ENCODE assay signal across 8 mouse cellular contexts in the genomic region with DNA sequence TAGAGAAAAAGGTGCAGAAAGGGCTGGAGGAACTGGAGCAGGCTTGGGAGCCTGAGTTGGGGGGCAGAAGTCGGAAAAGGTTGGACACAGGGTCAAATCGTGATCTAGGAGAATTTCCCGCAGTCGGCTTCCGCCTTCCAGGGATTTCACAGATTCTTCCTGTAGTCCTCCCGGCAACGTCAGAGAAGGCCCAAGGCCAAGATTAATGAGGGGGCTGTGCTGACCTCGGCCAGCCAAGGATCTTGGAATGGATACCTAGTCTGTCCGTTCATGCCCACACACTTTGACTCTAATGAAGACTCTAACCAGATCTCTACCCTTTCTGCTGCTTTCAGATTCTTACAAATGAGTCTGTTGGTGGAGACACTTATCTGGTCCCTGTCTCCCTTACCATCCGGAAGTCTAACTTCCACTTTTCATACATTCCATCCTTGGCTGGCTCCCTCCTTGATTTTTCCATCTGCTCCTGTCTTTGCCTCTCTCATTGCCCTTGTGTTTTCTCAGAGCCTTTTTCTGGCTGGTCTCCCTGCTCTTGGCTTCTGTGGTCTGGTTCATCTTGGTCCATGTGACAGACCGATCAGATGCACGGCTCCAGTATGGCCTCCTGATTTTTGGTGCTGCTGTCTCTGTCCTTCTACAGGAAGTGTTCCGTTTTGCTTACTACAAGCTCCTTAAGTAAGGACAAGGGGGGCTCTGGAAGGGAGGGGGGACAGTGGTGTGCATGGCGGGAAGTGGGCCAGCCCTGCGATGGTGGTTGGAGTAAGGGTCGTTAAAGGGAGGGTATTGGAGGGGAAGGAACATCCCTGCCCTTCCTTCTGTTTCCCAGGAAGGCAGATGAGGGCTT. TPM values are rescaled to one million over a fixed set of nuclear protein-coding genes. Genes with fewer than 3 reads are reported as not detected.
A peak's percentile ranks its signal among the peaks of the same experiment; 100 is the strongest.
DNase-seq lines count a peak whose midpoint lies in the region; ATAC-seq and TF ChIP-seq lines count a peak whose summit lies in the region.

No protein-coding gene starts in this region.

- peak overlapping the region; percentile 94 for H3K27ac ChIP-seq in gastrocnemius, adult 2 months
- H3K27ac ChIP-seq in hindbrain, postnatal 0 days = peak overlapping the region; percentile 80

- no peaks in the 10 kb centered on the region for H3K9me3 ChIP-seq in hindbrain, postnatal 0 days (ENCODE audit: low read length)

- DNase-seq in urinary bladder, postnatal 25 days (ENCODE audit: low spot score) = peak; percentile 54
- DNase-seq in urinary bladder, adult 2 months (ENCODE audit: low spot score) = no peak
- peak; percentile 75 for DNase-seq in cerebellum, adult 9-10 months
- peak; percentile 69 for DNase-seq in gastrocnemius, adult 2 months
- DNase-seq in hindbrain, postnatal 0 days (ENCODE audit: low spot score) = peak; percentile 67
- DNase-seq in liver = peak; percentile 38

- peak; percentile 6; the same call in 1 of the 2 replicates for ATAC-seq in hindbrain, postnatal 0 days
- ATAC-seq in megakaryocyte progenitor cell, adult 5-6 weeks (replicated peaks; ENCODE audit: poor library complexity) = no peak

- peak overlapping the region; percentile 74 for H3K4me3 ChIP-seq in gastrocnemius, adult 2 months
- peak overlapping the region; percentile 67 for H3K4me3 ChIP-seq in hindbrain, postnatal 0 days (ENCODE audit: low read length)
- H3K4me3 ChIP-seq in myocyte = peak overlapping the region; percentile 81

- intact Hi-C loops in gastrocnemius, adult 2 months (cut with DNase I) = no loop called here

- H3K27me3 ChIP-seq in hindbrain, postnatal 0 days (ENCODE audit: insufficient read depth, low read length) = no peaks in the 10 kb centered on the region
- no peaks in the 10 kb centered on the region for H3K27me3 ChIP-seq in myocyte (ENCODE audit: control insufficient read depth, insufficient read depth, insufficient read length)

- peaks cover 14% of the 10 kb centered on the region for H3K79me2 ChIP-seq in myocyte (ENCODE audit: control insufficient read depth, insufficient read depth)

- TF ChIP-seq CTCF in gastrocnemius, adult 2 months (IDR thresholded peaks at IDR 0.05) = no peak
- no peak for TF ChIP-seq CTCF in hindbrain, postnatal 0 days (IDR thresholded peaks at IDR 0.05; ENCODE audit: low read depth)

- 10% methylated on average over 16 of the region's 16 CpGs for WGBS in hindbrain, postnatal 0 days

- no peak for TF ChIP-seq POLR2A in myocyte (IDR thresholded peaks at IDR 0.05; ENCODE audit: insufficient read length, low read depth)

- H3K4me2 ChIP-seq in hindbrain, postnatal 0 days (ENCODE audit: low read depth, low read length) = peak overlapping the region; percentile 70
- H3K4me2 ChIP-seq in myocyte (ENCODE audit: low read depth) = peak overlapping the region; percentile 71

- H3K9ac ChIP-seq in hindbrain, postnatal 0 days (replicated peaks; ENCODE audit: low read length) = peak overlapping the region; percentile 64

- peaks cover 8% of the 10 kb centered on the region; the same call in 1 of the 2 replicates for H3K4me1 ChIP-seq in hindbrain, postnatal 0 days (ENCODE audit: insufficient read depth, low read length)

- 0 out of 2 replicates have a peak, but pooled peaks cover 3% of the 10 kb centered on the region for H3K36me3 ChIP-seq in hindbrain, postnatal 0 days (ENCODE audit: insufficient read depth, low read length)
- no peaks in the 10 kb centered on the region for H3K36me3 ChIP-seq in myocyte (ENCODE audit: control insufficient read depth, insufficient read depth)

- no peak overlapping the region for H3ac ChIP-seq in myocyte (ENCODE audit: control insufficient read depth, insufficient read length)

TF ChIP-seq in myocyte, 11 proteins besides CTCF, POLR2A, EP300 and RAD21:
- TF ChIP-seq E2F4 (IDR thresholded peaks at IDR 0.05; ENCODE audit: insufficient read depth) = no peak
- TF ChIP-seq CEBPB (IDR thresholded peaks at IDR 0.05; ENCODE audit: insufficient read depth, poor library complexity, severe bottlenecking) = no peak
- no peak for TF ChIP-seq USF1 (IDR thresholded peaks at IDR 0.05; ENCODE audit: low read depth)
- TF ChIP-seq MYOG (IDR thresholded peaks at IDR 0.05; ENCODE audit: control insufficient read depth in 1 of 3, insufficient read depth in 1 of 3, insufficient read length in 2 of 3, low read depth in 2 of 3) = no peak

RNA-seq across cellular contexts. Expression of a gene that starts 0.8 kb away (rescaled TPM):
- 84.0 and 96.2 TPM in 2 replicates for polyA plus RNA-seq in urinary bladder, adult 2 months (2012; rRNA removed)
- total RNA-seq in gastrocnemius, adult 2 months (2021) = 10 to 100 TPM; 41.0 to 50.3 TPM
- total RNA-seq in hindbrain, postnatal 0 days (2014; rRNA removed) = 75.9 and 99.4 TPM in 2 replicates
- 41.1 and 42.2 TPM in 2 replicates for polyA plus RNA-seq in hindbrain, postnatal 0 days (2015; fragmentation: Nextera tagmentation; extraction: Ambion mirVana)
- polyA plus RNA-seq in myocyte (2012; fragmentation: generic; extraction: Trizol) = 106 TPM
- 30.6 and 30.8 TPM in 2 replicates for total RNA-seq in megakaryocyte progenitor cell, adult 5-6 weeks (2015)
- total RNA-seq in megakaryocyte progenitor cell, adult 5-6 weeks (2017) = 34.9 and 35.1 TPM in 2 replicates

RNA-seq across cellular contexts. Expression of a gene that starts 2.7 kb away (rescaled TPM):
- 28.6 and 30.4 TPM in 2 replicates for polyA plus RNA-seq in urinary bladder, adult 2 months (2012; rRNA removed)
- 1 to 10 TPM; 1.4 to 2.1 TPM for total RNA-seq in gastrocnemius, adult 2 months (2021)
- 2.6 and 5.5 TPM in 2 replicates for total RNA-seq in hindbrain, postnatal 0 days (2014; rRNA removed)
- polyA plus RNA-seq in hindbrain, postnatal 0 days (2015; fragmentation: Nextera tagmentation; extraction: Ambion mirVana) = 21.3 and 23.3 TPM in 2 replicates
- 11.3 TPM for polyA plus RNA-seq in myocyte (2012; fragmentation: generic; extraction: Trizol)
- total RNA-seq in megakaryocyte progenitor cell, adult 5-6 weeks (2015) = 55.1 and 62.0 TPM in 2 replicates
- total RNA-seq in megakaryocyte progenitor cell, adult 5-6 weeks (2017) = 63.3 and 68.9 TPM in 2 replicates

RNA-seq across cellular contexts. Expression of a gene that starts 10.0 kb away (rescaled TPM):
- 14.7 and 17.0 TPM in 2 replicates for polyA plus RNA-seq in urinary bladder, adult 2 months (2012; rRNA removed)
- 100 to 1,000 TPM in 1 of 2 experiments, 10 to 100 TPM in 1; 81.2 to 115 TPM for total RNA-seq in gastrocnemius, adult 2 months (2021)
- 7.5 and 9.4 TPM in 2 replicates for total RNA-seq in hindbrain, postnatal 0 days (2014; rRNA removed)
- polyA plus RNA-seq in hindbrain, postnatal 0 days (2015; fragmentation: Nextera tagmentation; extraction: Ambion mirVana) = 16.7 and 17.8 TPM in 2 replicates
- 0.11 TPM for polyA plus RNA-seq in myocyte (2012; fragmentation: generic; extraction: Trizol)
- not detected in 2 replicates for total RNA-seq in megakaryocyte progenitor cell, adult 5-6 weeks (2015)
- not detected in 2 replicates for total RNA-seq in megakaryocyte progenitor cell, adult 5-6 weeks (2017)

RNA-seq across cellular contexts. Expression of a gene that starts 12.5 kb away (rescaled TPM):
- polyA plus RNA-seq in urinary bladder, adult 2 months (2012; rRNA removed) = 37.5 and 49.5 TPM in 2 replicates
- 1 to 10 TPM; 2.7 to 9.3 TPM for total RNA-seq in gastrocnemius, adult 2 months (2021)
- total RNA-seq in hindbrain, postnatal 0 days (2014; rRNA removed) = 2.5 and 4.3 TPM in 2 replicates
- 7.5 and 11.4 TPM in 2 replicates for polyA plus RNA-seq in hindbrain, postnatal 0 days (2015; fragmentation: Nextera tagmentation; extraction: Ambion mirVana)
- 22.4 TPM for polyA plus RNA-seq in myocyte (2012; fragmentation: generic; extraction: Trizol)
- 0.56 and 1.3 TPM in 2 replicates for total RNA-seq in megakaryocyte progenitor cell, adult 5-6 weeks (2015)
- total RNA-seq in megakaryocyte progenitor cell, adult 5-6 weeks (2017) = 2.8 and 3.3 TPM in 2 replicates

RNA-seq across cellular contexts. Expression of a gene that starts 23.2 kb away (rescaled TPM):
- polyA plus RNA-seq in urinary bladder, adult 2 months (2012; rRNA removed) = 245 and 291 TPM in 2 replicates
- 100 to 1,000 TPM; 303 to 336 TPM for total RNA-seq in gastrocnemius, adult 2 months (2021)
- 128 and 145 TPM in 2 replicates for total RNA-seq in hindbrain, postnatal 0 days (2014; rRNA removed)
- 271 and 273 TPM in 2 replicates for polyA plus RNA-seq in hindbrain, postnatal 0 days (2015; fragmentation: Nextera tagmentation; extraction: Ambion mirVana)
- polyA plus RNA-seq in myocyte (2012; fragmentation: generic; extraction: Trizol) = 400 TPM
- 132 and 147 TPM in 2 replicates for total RNA-seq in megakaryocyte progenitor cell, adult 5-6 weeks (2015)
- 382 and 387 TPM in 2 replicates for total RNA-seq in megakaryocyte progenitor cell, adult 5-6 weeks (2017)
